Mouse (Mus musculus): ENCODE measurements around the gene Thop1.

The Thop1 gene

DNA sequence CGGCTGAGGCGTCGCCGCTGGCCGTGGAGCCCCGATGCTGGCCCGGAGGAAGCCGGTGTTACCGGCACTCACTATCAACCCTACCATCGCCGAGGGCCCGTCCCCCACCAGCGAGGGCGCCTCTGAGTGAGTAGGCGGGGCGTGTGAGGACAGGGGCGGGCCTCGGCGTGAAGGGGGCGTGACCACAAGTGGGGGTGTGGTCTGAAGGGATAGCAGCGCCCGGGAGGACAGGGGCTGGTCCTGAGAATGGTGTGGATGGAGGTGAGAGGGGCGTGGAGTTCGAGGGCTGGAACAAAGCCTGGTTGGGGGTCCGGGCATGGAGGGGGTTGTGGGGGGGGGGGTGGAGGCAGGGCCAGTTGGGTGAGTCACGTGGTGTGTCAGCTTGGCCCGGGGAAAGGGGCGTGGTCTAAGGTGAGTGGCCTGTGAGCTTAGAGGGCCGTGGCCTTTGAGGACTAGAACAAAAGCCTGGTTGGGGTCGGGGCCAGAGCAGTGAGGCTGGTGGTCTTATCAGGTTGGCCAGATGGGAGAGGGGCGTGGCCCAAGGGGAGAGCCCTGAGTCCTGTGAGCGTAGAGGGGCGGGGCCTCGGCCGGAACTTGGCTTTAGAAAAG lies 36.4 kb downstream of the Thop1 start:
- CTCF ChIA-PET = interaction anchor here (0.7 to 1.0 kb wide), 2 partner anchors 10 to 158 kb away, joined by 3 to 4 read pairs; no protein-coding TSS in a partner anchor

- CTCF ChIA-PET = no interaction called here
Observed at GRCm38 (mm10) chr10:81112946-81113345, 43.1 kb downstream of the Thop1 start.

DNA sequence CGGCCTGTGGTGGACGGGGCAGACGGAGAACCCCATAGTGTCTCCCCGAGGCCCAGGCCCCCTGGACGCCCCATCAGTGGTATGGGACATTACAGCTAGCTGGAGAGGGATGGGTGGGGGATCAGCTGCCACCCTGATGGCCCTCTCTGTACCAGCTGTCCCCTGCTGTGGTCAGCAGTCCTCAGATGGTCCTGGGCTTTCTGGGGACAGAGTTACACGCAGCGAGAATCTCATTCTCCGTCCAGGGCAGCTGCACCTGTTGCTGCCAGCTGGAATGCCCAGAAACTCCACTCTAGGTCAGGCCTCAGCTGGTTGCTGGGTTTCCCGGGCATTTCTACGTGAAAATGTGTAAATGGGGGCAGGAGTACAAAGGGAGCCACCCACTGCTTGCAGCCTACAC lies 49.8 kb downstream of the Thop1 start:
- CTCF ChIA-PET = no interaction called here

- CTCF ChIA-PET = interaction anchor here (0.6 kb wide), 1 partner anchor 46 kb away, joined by 3 read pairs; no protein-coding TSS in a partner anchor
Observed at GRCm38 (mm10) chr10:81120650-81121049, 50.8 kb downstream of the Thop1 start.

GRCm38 (mm10) chr10:81122889-81123288 lies 53.1 kb downstream of the Thop1 start:
- CTCF ChIA-PET = no interaction called here

DNA sequence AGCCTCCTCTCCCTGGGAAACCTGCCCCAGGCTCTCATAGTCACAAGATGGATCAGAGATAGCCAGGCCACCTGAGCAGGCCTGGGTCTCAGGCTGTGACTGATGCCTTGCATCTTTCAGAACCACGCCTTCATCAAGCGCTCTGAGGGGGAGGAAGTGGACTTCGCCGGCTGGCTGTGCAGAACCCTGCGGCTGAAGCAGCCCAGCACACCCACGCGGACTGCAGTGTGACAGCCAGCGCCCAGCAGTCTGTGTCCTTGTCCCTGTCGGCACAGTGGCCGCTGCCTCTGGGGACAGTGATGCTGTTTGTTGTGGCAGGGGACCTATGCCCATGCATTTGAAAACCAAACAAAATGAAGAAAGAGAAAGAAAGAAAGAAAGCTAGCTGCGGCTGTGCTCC lies 53.7 kb downstream of the Thop1 start:
- CTCF ChIA-PET = no interaction called here

Data from spleen, embryonic (tissue).